Mouse (Mus musculus) MEL (cell line): ENCODE data around the gene Tspan2. TPM values are rescaled to one million over a fixed set of nuclear protein-coding genes. Genes with fewer than 3 reads are reported as not detected.

Experiments
- DNase-seq: peaks from one replicate; pipeline ENCODE4 v3.0.0; 2011; ENCODE audit warnings: low read depth, low spot score
- H3K27ac ChIP-seq: 2 replicates; pipeline ENCODE4 v1.5.1; 2012; ENCODE audit warnings: low read depth, mild to moderate bottlenecking, control low read depth, low read length, moderate library complexity; ENCODE audit not compliant: control insufficient read depth
- H3K27me3 ChIP-seq, 2 experiments: fragments of 150-350 bp in 1 of 2; sonication (generic) in 1 of 2; 2 replicates each; pipeline ENCODE4 v1.6.1; 2012; ENCODE audit warnings: low read length in 2 of 2, mild to moderate bottlenecking in 2 of 2, improper control_type of control experiment in 1 of 2, moderate library complexity in 1 of 2; ENCODE audit not compliant: insufficient read depth in 2 of 2, control insufficient read depth in 1 of 2
- H3K36me3 ChIP-seq, 2 experiments: 2 replicates each; pipeline ENCODE4 v1.6.1; 2012 to 2014; ENCODE audit warnings: low read length in 2 of 2, improper control_type of control experiment in 1 of 2, inconsistent platforms in 1 of 2, mild to moderate bottlenecking in 1 of 2; ENCODE audit not compliant: insufficient read depth in 2 of 2, control insufficient read depth in 1 of 2
- H3K4me1 ChIP-seq, 2 experiments: fragments of 150-350 bp in 1 of 2; sonication (generic) in 1 of 2; 2 replicates each; pipeline ENCODE4 v1.6.1; 2012; ENCODE audit warnings: low read length in 2 of 2, improper control_type of control experiment in 1 of 2, mild to moderate bottlenecking in 1 of 2; ENCODE audit not compliant: insufficient read depth in 2 of 2, control insufficient read depth in 1 of 2
- H3K4me3 ChIP-seq, 2 experiments: fragments of 150-350 bp in 1 of 2; sonication (generic) in 1 of 2; 2 replicates each; pipeline ENCODE4 v1.5.1; 2012; ENCODE audit warnings: low read depth in 2 of 2, low read length in 2 of 2, mild to moderate bottlenecking in 2 of 2, moderate library complexity in 2 of 2, control low read depth in 1 of 2, improper control_type of control experiment in 1 of 2; ENCODE audit not compliant: control insufficient read depth in 1 of 2, insufficient read depth in 1 of 2
- H3K79me2 ChIP-seq: 2 replicates; pipeline ENCODE4 v1.6.1; 2012; ENCODE audit warnings: mild to moderate bottlenecking, low read length, moderate library complexity; ENCODE audit not compliant: control insufficient read depth, poor library complexity, insufficient read depth
- H3K9ac ChIP-seq: 2 replicates; pipeline ENCODE4 v1.6.1; 2012; ENCODE audit warnings: low read depth, mild to moderate bottlenecking, control low read depth, low read length, moderate library complexity; ENCODE audit not compliant: control insufficient read depth, poor library complexity, severe bottlenecking
- H3K9me3 ChIP-seq: fragments of 150-350 bp; sonication (generic); replicated peaks from 2 replicates; pipeline ENCODE4 v1.6.1; 2012; ENCODE audit warnings: mild to moderate bottlenecking, low read length, improper control_type of control experiment, moderate library complexity; ENCODE audit not compliant: insufficient read depth
- CHD1 ChIP-seq: IDR thresholded peaks from 2 replicates; pipeline ENCODE4 v1.6.1; 2012; ENCODE audit warnings: low read depth, mild to moderate bottlenecking, inconsistent platforms, low read length, improper control_type of control experiment
- CHD2 ChIP-seq: IDR thresholded peaks from 2 replicates; pipeline ENCODE4 v1.6.1; 2011; ENCODE audit warnings: low read length, improper control_type of control experiment
- E2F4 ChIP-seq: IDR thresholded peaks from 2 replicates; pipeline ENCODE4 v1.6.1; 2011; ENCODE audit warnings: low read depth, low read length, improper control_type of control experiment, borderline replicate concordance
- ELF1 ChIP-seq: IDR thresholded peaks from 2 replicates; pipeline ENCODE4 v1.6.1; 2014; ENCODE audit warnings: low read depth, mild to moderate bottlenecking, inconsistent platforms, low read length, improper control_type of control experiment, moderate library complexity
- ETS1 ChIP-seq: IDR thresholded peaks from 2 replicates; pipeline ENCODE4 v1.6.1; 2012; ENCODE audit warnings: low read depth, mild to moderate bottlenecking, inconsistent platforms, low read length, improper control_type of control experiment, moderate library complexity
- HCFC1 ChIP-seq: IDR thresholded peaks from 2 replicates; pipeline ENCODE4 v1.6.1; 2012; ENCODE audit warnings: low read depth, mild to moderate bottlenecking, inconsistent platforms, low read length, improper control_type of control experiment, moderate library complexity
- MAX ChIP-seq: IDR thresholded peaks from 2 replicates; pipeline ENCODE4 v1.6.1; 2011; ENCODE audit warnings: low read length, improper control_type of control experiment
- MAZ ChIP-seq: IDR thresholded peaks from 2 replicates; pipeline ENCODE4 v1.6.1; 2012; ENCODE audit warnings: low read depth, mild to moderate bottlenecking, inconsistent platforms, low read length, improper control_type of control experiment
- MEF2A ChIP-seq: IDR thresholded peaks from 2 replicates; pipeline ENCODE4 v1.6.1; 2014; ENCODE audit warnings: low read depth, mild to moderate bottlenecking, inconsistent platforms, low read length, improper control_type of control experiment; ENCODE audit not compliant: poor library complexity, insufficient replicate concordance, severe bottlenecking; ENCODE audit errors: extremely low read depth
- MXI1 ChIP-seq: IDR thresholded peaks from 2 replicates; pipeline ENCODE4 v1.6.1; 2011; ENCODE audit warnings: mild to moderate bottlenecking, low read depth, low read length, improper control_type of control experiment
- MYC ChIP-seq: IDR thresholded peaks from 2 replicates; pipeline ENCODE4 v1.6.1; 2011; ENCODE audit warnings: low read depth, mild to moderate bottlenecking, low read length, improper control_type of control experiment, moderate library complexity
- NELFE ChIP-seq: IDR thresholded peaks from 2 replicates; pipeline ENCODE4 v1.6.1; 2011; ENCODE audit warnings: low read depth, low read length, improper control_type of control experiment
- NRF1 ChIP-seq: IDR thresholded peaks from 2 replicates; pipeline ENCODE4 v1.6.1; 2014; ENCODE audit warnings: low read depth, mild to moderate bottlenecking, inconsistent platforms, low read length, improper control_type of control experiment, moderate library complexity; ENCODE audit not compliant: poor library complexity, insufficient read depth, severe bottlenecking
- POLR2A ChIP-seq, 2 experiments: IDR thresholded peaks; 2 replicates each; pipeline ENCODE4 v1.6.1; 2011 to 2012; ENCODE audit warnings: low read length in 2 of 2, mild to moderate bottlenecking in 2 of 2, control low read depth in 1 of 2, improper control_type of control experiment in 1 of 2, low read depth in 1 of 2, moderate library complexity in 1 of 2; ENCODE audit not compliant: control insufficient read depth in 1 of 2, insufficient read depth in 1 of 2, poor library complexity in 1 of 2
- POLR2AphosphoS2 ChIP-seq: IDR thresholded peaks from 2 replicates; pipeline ENCODE4 v1.6.1; 2011; ENCODE audit warnings: low read length, improper control_type of control experiment
- POLR2AphosphoS5 ChIP-seq: IDR thresholded peaks from 2 replicates; pipeline ENCODE4 v1.6.1; 2012; ENCODE audit warnings: low read depth, borderline replicate concordance, mild to moderate bottlenecking, inconsistent platforms, low read length, moderate library complexity, mixed read lengths
- RCOR1 ChIP-seq: IDR thresholded peaks from 2 replicates; pipeline ENCODE4 v1.6.1; 2012; ENCODE audit warnings: low read depth, mild to moderate bottlenecking, inconsistent platforms, low read length, improper control_type of control experiment
- SIN3A ChIP-seq: IDR thresholded peaks from 2 replicates; pipeline ENCODE4 v1.6.1; 2012; ENCODE audit warnings: low read length, improper control_type of control experiment, inconsistent platforms
- SMC3 ChIP-seq: IDR thresholded peaks from 2 replicates; pipeline ENCODE4 v1.6.1; 2011; ENCODE audit warnings: low read depth, low read length, improper control_type of control experiment
- TBP ChIP-seq: IDR thresholded peaks from 2 replicates; pipeline ENCODE4 v1.8.0; 2011; ENCODE audit warnings: low read depth, low read length, improper control_type of control experiment
- ZKSCAN1 ChIP-seq: IDR thresholded peaks from 2 replicates; pipeline ENCODE4 v1.6.1; 2012; ENCODE audit warnings: low read depth, mild to moderate bottlenecking, inconsistent platforms, low read length, improper control_type of control experiment, moderate library complexity
- polyA plus RNA-seq, 2 experiments: library from polyadenylated mRNA; stranded (reverse) in 1 of 2; unstranded in 1 of 2; fragments of >175 nt in 1 of 2; fragments of >200 nt in 1 of 2; gene quantifications; 2 replicates each; pipeline versions ENCODE4 v1.2.1 to v1.2.4; 2012; ENCODE audit warnings: low replicate concordance in 2 of 2, low read depth in 1 of 2; ENCODE audit not compliant: insufficient read length in 2 of 2, insufficient read depth in 1 of 2, missing spikeins in 1 of 2
- total RNA-seq: library from RNA; depleted of rRNA; stranded (reverse); fragments of 300-350 nt; gene quantifications from 2 replicates; pipeline ENCODE4 v1.2.3, GENCODE M21; 2012; rRNA removed

Gene Tspan2
- total RNA-seq (not detected in 2 replicates), polyA plus RNA-seq (not detected)

DNA sequence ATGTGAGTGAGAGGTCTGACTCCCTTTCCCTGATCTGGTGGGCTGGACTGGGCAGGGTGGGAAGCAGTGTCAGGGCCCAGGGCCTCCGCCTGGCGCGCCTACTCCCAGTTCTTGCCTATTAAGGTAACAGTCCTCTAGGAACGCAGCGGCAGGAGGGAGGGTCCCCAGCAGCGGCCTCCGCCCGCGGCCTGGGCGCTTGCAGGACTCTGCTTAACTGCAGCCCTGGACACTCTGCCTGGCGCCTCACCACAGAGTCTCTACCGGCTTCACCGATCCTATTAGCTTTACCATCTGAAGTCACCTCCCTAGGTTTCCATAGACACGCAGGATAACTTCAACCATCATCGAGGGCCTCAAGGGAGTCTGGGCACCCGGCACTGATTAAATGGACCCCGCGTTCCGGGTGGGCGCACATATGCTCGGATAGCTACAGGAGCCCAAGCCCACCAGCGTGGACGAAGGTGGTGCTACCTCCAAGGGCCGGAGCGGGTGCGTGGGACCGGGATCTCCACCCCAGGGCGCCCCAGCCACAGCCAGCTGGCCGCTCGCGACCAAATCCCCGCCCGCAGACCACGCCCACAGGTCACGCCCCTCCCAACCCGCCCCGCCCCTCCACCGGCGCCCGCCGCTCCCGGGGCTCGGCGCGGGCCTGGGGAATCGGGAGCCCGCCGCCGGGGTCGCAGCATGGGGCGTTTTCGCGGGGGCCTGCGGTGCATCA is at the start of gene Tspan2:
TSS of gene Tspan2 (plus strand) at position 217 of the 718 bp plus-strand sequence.
- Histone ChIP-seq H3K4me3 (no peak within 1 kb of the TSS), H3K9ac (no peak within 1 kb of the TSS)
- no peak for TF ChIP-seq ELF1
- TF ChIP-seq, all 39 proteins: peak for 0

DNA sequence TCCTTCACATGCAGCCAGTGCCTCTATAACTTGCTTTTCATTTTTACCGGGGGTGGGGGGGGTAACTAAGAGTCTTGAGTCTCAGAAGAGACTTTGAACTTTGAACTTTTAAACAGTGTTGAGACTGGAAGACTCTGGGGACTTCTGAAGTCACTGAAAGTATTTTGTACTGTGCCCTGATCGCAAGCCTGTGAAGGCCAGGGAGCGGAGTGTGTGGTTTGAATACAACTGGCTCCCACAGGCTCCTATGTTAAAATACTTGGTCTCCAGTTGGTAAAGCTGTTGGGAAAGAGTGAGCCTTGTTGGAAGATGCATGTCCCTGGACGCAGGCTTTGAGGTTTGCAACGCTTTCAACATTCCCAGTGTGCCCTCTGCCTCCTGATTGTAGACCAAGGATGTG is 47.5 kb upstream of the Tspan2 start:
- Histone ChIP-seq H3K27me3 (no peaks in the 10 kb centered on the region), H3K79me2 (no peaks in the 10 kb centered on the region), H3K4me3 (no peak overlapping the region), H3K4me1 (no peaks in the 10 kb centered on the region), H3K9me3 (no peaks in the 10 kb centered on the region), H3K27ac (no peak overlapping the region), H3K36me3 (no peaks in the 10 kb centered on the region), H3K9ac (no peak overlapping the region)
- no peak for DNase-seq
- TF ChIP-seq HCFC1 (no peak), SMC3 (no peak), POLR2AphosphoS5 (no peak), RCOR1 (no peak), CHD2 (no peak), NELFE (no peak), TBP (no peak), MAZ (no peak), MXI1 (no peak), ZKSCAN1 (no peak), CHD1 (no peak)

More for the DNA sequence above, at the start of gene Tspan2:
- Histone ChIP-seq H3K9me3 (no peaks in the 10 kb centered on the region), H3K36me3 (no peaks in the 10 kb centered on the region), H3K27ac (no peak within 1 kb of the TSS), H3K4me1 (no peaks in the 10 kb centered on the region), H3K79me2 (no peaks in the 10 kb centered on the region), H3K27me3 (no peaks in the 10 kb centered on the region)
- no peak for DNase-seq

DNA sequence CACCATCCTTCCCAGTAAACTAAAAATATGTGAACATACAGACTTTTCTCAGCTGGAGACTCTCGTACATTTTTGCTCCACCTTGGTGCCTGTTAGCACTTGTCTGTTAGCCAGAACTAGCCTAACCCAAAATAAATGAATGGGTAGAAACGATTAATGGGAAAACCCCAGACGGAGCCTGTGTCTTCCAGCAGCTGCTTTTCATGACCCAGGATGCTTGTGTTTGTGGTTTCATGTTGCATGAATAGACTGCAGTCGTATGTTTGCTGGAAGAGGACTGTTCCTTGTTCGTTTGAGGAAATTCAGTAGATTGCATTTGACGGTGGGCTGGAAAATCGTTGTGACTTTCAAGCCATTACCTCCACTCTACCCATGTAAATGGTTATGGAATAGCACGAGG is 46.5 kb upstream of the Tspan2 start:
- TF ChIP-seq NELFE, result no peak
- TF ChIP-seq SMC3, result no peak
- no peak for TF ChIP-seq MEF2A
- no peak for TF ChIP-seq SIN3A
- TF ChIP-seq ETS1, result no peak
- TF ChIP-seq POLR2A (IDR thresholded peaks at IDR 0.05; ENCODE audit: control insufficient read depth in 1 of 2, insufficient read depth in 1 of 2, low read depth in 1 of 2, low read length in 2 of 2, poor library complexity in 1 of 2), result no peak
- no peak for TF ChIP-seq NRF1
- no peak for TF ChIP-seq ZKSCAN1
- no peak for TF ChIP-seq ELF1
- TF ChIP-seq TBP, result no peak
- no peak for TF ChIP-seq MYC
- TF ChIP-seq MXI1, result no peak
- TF ChIP-seq POLR2AphosphoS5, result no peak
- no peak for TF ChIP-seq E2F4
- no peak for TF ChIP-seq MAX
- no peak for TF ChIP-seq POLR2AphosphoS2
- TF ChIP-seq, all 39 proteins: peak for 0
- Histone ChIP-seq H3K79me2 (no peaks in the 10 kb centered on the region), H3K27ac (no peak overlapping the region), H3K36me3 (no peaks in the 10 kb centered on the region), H3K4me3 (no peak overlapping the region), H3K9me3 (no peaks in the 10 kb centered on the region), H3K27me3 (no peaks in the 10 kb centered on the region), H3K4me1 (no peaks in the 10 kb centered on the region), H3K9ac (no peak overlapping the region)
- no peak for DNase-seq
